Mouse (Mus musculus): Measurements from ENCODE around the gene Gm10720.
"Not testable (repeated sequence)": the region's sequence is repeated elsewhere in the genome, so short reads cannot be mapped to it uniquely, and the experiment has no call there.

GRCm38 (mm10) chr9:3001006-3001405 lies 14.4 kb upstream of the Gm10720 start:
- TF ChIP-seq POLR2A (IDR thresholded peaks at IDR 0.05; ENCODE audit: borderline replicate concordance, control insufficient read depth, low read depth, low read length); CTCF (IDR thresholded peaks at IDR 0.05; ENCODE audit: control insufficient read depth, insufficient read depth, low read length): not testable (repeated sequence)

Measured in bone marrow, adult 2 months (tissue).